Mouse (Mus musculus) stomach, postnatal 0 days (tissue): ENCODE measurements around the gene Mrto4.

Source experiments
- CTCF ChIP-seq: IDR thresholded peaks from 2 replicates; pipeline ENCODE4 v1.5.1; 2016; ENCODE audit warnings: antibody characterized with exemption, low read depth, mild to moderate bottlenecking, moderate library complexity
- EP300 ChIP-seq: optimal IDR thresholded peaks from 2 replicates; pipeline ENCODE3; 2016; ENCODE audit warnings: antibody characterized with exemption

- TF ChIP-seq CTCF (no peak), EP300 (no peak)
Measured at GRCm38 (mm10) chr4:139373130-139373529, 20.8 kb upstream of the Mrto4 start.
